In the genomic region with DNA sequence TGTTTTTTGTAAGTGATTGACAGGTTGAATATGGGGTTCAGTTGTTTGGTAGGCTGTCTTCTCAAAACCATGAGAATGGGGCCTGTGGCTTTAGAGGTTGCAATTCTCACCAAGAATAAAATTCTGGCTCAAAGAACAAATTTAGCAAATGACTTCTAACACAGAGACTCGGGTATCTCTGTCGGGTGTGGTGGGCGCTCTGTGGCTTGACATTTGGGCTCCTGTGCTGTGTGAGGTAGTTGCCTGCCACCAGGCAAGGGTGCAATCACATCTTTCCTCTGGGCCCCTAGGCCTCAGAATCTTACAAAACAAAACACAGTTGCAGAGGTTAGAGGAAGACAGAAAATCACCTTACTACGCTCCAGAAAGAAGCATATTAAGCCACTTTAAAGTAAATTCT, we compare ENCODE assay signal across 14 mouse cellular contexts. TPM values are rescaled to one million over a fixed set of nuclear protein-coding genes. Genes with fewer than 3 reads are reported as not detected.
DNase-seq lines count a peak whose midpoint lies in the region.
"Had no signal": no experiment of that assay in that cellular context is flagged by ENCODE, and none has a peak within 500 bp of the region (broad histone marks: within the 10 kb centered on the region; RNA-seq: fewer than 3 reads in every experiment).

No protein-coding gene starts in this region.

- DNase-seq in heart, adult 11 months, result peak; percentile 69
- DNase-seq in heart, adult 9 months (ENCODE audit: low spot score in 2 of 2), result no peak
- peak; percentile 55 for DNase-seq in thymus, postnatal 14 days
- DNase-seq in thymus, postnatal 0 days (ENCODE audit: low spot score), result no peak
- peak; percentile 76 for DNase-seq in naive thymus-derived CD4-positive, alpha-beta T cell, adult 2 months (ENCODE audit: low read depth)
- DNase-seq in layer of hippocampus, adult 11-12 months (ENCODE audit: low spot score), result no peak
- no peak for DNase-seq in retina, embryonic 14.5 days (ENCODE audit: low spot score)
- no peak for DNase-seq in lung, postnatal 36 days
- DNase-seq: adrenal gland, postnatal 14 days; cerebellum, adult 8-10 months; gastrocnemius, adult 2 months; heart, postnatal 14 days; kidney, adult 18-20 months; liver, postnatal 0 days had no signal

RNA-seq across cellular contexts. Expression of a gene that starts 43.6 kb away (rescaled TPM):
- polyA plus RNA-seq in thymus, postnatal 0 days (2015; fragmentation: Nextera tagmentation; extraction: Ambion mirVana), result 284 and 306 TPM in 2 replicates

Comparison
In these comparisons a context has a peak if more than half of its experiments do, and no peak if none do; other contexts are left out.
1. DNase-seq: peak in heart, adult 11 months (single experiment), thymus, postnatal 14 days (single experiment) and naive thymus-derived CD4-positive, alpha-beta T cell, adult 2 months (single experiment); none in heart, adult 9 months (0 of 2), thymus, postnatal 0 days (single experiment), layer of hippocampus, adult 11-12 months (single experiment), retina, embryonic 14.5 days (single experiment) and lung, postnatal 36 days (single experiment).